Mouse (Mus musculus) skeletal muscle tissue, postnatal 0 days (tissue): ENCODE results near the gene Zfp385a. TPM values are rescaled to one million over a fixed set of nuclear protein-coding genes. Genes with fewer than 3 reads are reported as not detected.

Experiments
- microRNA counts: library from miRNA; unstranded; fragments of <30 nt; microRNA quantifications from one replicate; lab custom pipeline; 2015
- microRNA-seq, 2 experiments: library from miRNA; unstranded; fragments of <30 nt; microRNA quantifications; one replicate each; pipeline ENCODE4; 2016
- polyA plus RNA-seq: library from polyadenylated mRNA; unstranded; fragments of >200 nt; fragmentation: Nextera tagmentation; extraction: Ambion mirVana; gene quantifications from 2 replicates; pipeline ENCODE4 v1.2.1, GENCODE M21; 2015

Zfp385a gene
- 11.7 and 14.2 TPM in 2 replicates for polyA plus RNA-seq

GRCm38 (mm10) chr15:103339961-103340337 is at the start of gene Zfp385a:
Gene Zfp385a (minus strand): TSS chr15:103340093.

GRCm38 (mm10) chr15:103366376-103367149 is 26.7 kb upstream of the Zfp385a start, which contains the start of gene Itga5:
Gene Itga5 (minus strand): TSS chr15:103366763.

DNA sequence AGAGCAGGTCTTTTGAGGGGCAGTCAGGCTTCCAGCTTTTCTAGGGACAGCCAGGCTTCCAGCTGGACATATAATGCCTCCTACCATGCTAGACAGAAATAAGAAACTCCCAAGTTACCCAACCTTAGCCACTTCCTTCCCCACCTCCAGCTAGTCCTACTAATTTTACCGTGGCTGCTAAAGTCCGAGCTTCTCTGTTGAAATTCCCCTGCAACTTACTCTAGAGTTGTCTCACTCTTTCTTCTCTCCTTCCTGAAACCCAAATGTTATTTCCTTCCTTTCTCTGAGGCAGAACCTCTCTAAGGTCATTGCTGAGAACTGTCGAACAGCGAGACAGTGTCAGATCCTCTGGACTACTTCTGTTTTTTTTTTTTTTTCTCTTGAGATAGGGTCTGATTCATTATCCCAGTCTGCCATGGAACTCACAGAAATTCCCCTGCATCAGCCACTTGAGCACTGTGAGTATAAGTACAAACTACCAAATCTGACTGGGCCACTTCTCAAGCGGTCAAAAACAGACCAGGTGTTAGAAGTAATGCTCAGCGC is 29.5 kb downstream of the Zfp385a start, which contains the start of gene Gpr84:
TSS of gene Gpr84 (minus strand) at position 248 of the 546 bp plus-strand sequence.

DNA sequence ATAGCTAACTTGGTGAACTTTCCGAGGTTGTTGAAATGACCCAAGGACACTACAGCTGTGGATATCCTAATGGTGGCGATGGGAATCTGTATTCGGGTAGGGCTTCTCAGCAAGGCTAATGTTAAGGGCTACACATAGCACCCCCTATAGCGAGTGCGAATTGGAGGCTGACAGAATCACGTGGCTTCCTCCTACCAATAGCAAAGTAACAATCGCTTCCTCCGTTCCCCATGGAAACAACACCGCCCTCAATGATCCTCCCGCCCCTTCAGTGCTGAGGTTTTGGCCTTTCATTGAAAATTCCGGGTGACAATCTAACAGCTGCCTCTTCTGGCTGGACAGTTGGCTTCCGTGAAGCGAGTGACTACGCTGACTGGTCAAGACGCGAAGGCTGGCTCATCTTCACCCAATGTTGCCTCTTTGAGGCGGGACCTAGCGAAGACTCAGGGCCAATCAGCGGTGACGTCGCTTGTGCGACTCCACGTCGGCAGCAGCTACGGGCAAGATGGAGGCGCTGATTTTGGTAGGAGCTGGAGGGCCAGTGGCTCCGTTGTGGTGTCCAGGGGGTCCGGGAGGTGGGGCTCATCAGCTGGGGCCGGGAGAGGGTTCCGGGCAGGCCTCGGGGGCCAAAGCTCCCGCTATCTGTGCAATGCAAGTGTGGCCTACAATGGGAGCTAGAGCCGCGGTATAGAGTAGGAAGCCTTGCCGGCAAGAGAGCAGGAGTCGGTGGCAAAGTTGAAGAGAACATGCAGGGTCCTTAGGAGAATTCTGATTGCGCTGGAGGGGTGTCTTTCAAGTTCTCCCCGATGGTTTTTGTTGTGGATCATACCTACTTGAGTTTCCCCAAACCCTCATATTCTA is 67.2 kb downstream of the Zfp385a start, which contains the start of gene Copz1:
TSS of gene Copz1 (plus strand) at position 296 of the 861 bp plus-strand sequence.

MicroRNAs encoded within 50 kb of the gene (microRNA counts, 519-probe panel; counts per million panel counts)
- microRNA mmu-miR-148b (lab: Ali Mortazavi, UCI): 3,733 counts per million, percentile 78 among the panel's probes with 10 or more counts

Small RNA genes within 50 kb of the gene (microRNA-seq; reads per million reads assigned to microRNA genes)
- gene Mir148b: 136 to 159 reads per million in 2 experiments
- gene Mir6963: 0 to 0.64 reads per million in 2 experiments

Other genes with a start within 250 kb of the Zfp385a start
- gene Smug1, start 173.0 kb downstream of the Zfp385a start, polyA plus RNA-seq: 8.5 and 9.7 TPM in 2 replicates
- gene Cbx5, start 100.3 kb downstream of the Zfp385a start, polyA plus RNA-seq: 34.1 and 36.8 TPM in 2 replicates
- 222 and 236 TPM in 2 replicates for gene Hnrnpa1, start 99.7 kb downstream of the Zfp385a start, polyA plus RNA-seq
- gene Nfe2, start 81.7 kb downstream of the Zfp385a start, polyA plus RNA-seq: 0.59 and 0.71 TPM in 2 replicates
- gene Copz1, start 67.4 kb downstream of the Zfp385a start, polyA plus RNA-seq: 82.6 and 111 TPM in 2 replicates
- 0.14 TPM in 1 of 2 replicates, not detected in the other for gene Gpr84, start 29.5 kb downstream of the Zfp385a start, polyA plus RNA-seq
- 28.8 and 29.7 TPM in 2 replicates for gene Itga5, start 26.7 kb upstream of the Zfp385a start, polyA plus RNA-seq
- 0.34 TPM in 1 of 2 replicates, not detected in the other for gene Gtsf1, start 90.4 kb upstream of the Zfp385a start, polyA plus RNA-seq
- gene Gtsf2, start 108.4 kb upstream of the Zfp385a start, polyA plus RNA-seq: not detected in 2 replicates
- 2.5 and 3.1 TPM in 2 replicates for gene Nckap1l, start 113.7 kb upstream of the Zfp385a start, polyA plus RNA-seq
- gene Pde1b, start 162.9 kb upstream of the Zfp385a start, polyA plus RNA-seq: 1.1 and 1.3 TPM in 2 replicates
- gene Ppp1r1a, start 197.9 kb upstream of the Zfp385a start, polyA plus RNA-seq: 84.1 and 105 TPM in 2 replicates
- gene Glycam1, start 225.0 kb upstream of the Zfp385a start, polyA plus RNA-seq: 0.16 and 0.67 TPM in 2 replicates